Mouse (Mus musculus) C2C12 (cell line): ENCODE data around the gene Znrd1. TPM values are rescaled to one million over a fixed set of nuclear protein-coding genes. Genes with fewer than 3 reads are reported as not detected.

Experiments
- H3K27me3 ChIP-seq: one replicate; pipeline ENCODE4 v1.6.1; 2011; ENCODE audit not compliant: control insufficient read depth, insufficient read depth, insufficient read length
- H3K36me3 ChIP-seq: one replicate; pipeline ENCODE4 v1.6.1; 2011; ENCODE audit not compliant: control insufficient read depth, insufficient read depth
- H3K4me3 ChIP-seq: one replicate; pipeline ENCODE4 v1.5.1; 2011; ENCODE audit warnings: mild to moderate bottlenecking, control low read depth; ENCODE audit not compliant: poor library complexity, insufficient read depth, severe bottlenecking
- H3K79me2 ChIP-seq: one replicate; pipeline ENCODE4 v1.6.1; 2011; ENCODE audit not compliant: control insufficient read depth, insufficient read depth
- H3K79me3 ChIP-seq: one replicate; pipeline ENCODE4 v1.6.1; 2011; ENCODE audit warnings: low read depth, control low read depth
- H3ac ChIP-seq: one replicate; pipeline ENCODE3; 2011; ENCODE audit warnings: low read depth; ENCODE audit not compliant: control insufficient read depth, insufficient read length
- CEBPB ChIP-seq: IDR thresholded peaks from one replicate; pipeline ENCODE4 v1.6.1; 2011; ENCODE audit warnings: low read depth, mild to moderate bottlenecking, control low read depth, moderate library complexity
- CTCF ChIP-seq: IDR thresholded peaks from one replicate; pipeline ENCODE4 v1.5.1; 2011; ENCODE audit not compliant: control insufficient read depth, insufficient read depth, insufficient read length
- FOSL1 ChIP-seq: IDR thresholded peaks from one replicate; pipeline ENCODE4 v1.8.0; 2011; ENCODE audit warnings: mild to moderate bottlenecking, low read length; ENCODE audit not compliant: poor library complexity, insufficient read depth, severe bottlenecking
- MAX ChIP-seq: IDR thresholded peaks from one replicate; pipeline ENCODE4 v1.6.1; 2011; ENCODE audit warnings: mild to moderate bottlenecking, control low read depth
- MYOD1 ChIP-seq: IDR thresholded peaks from one replicate; pipeline ENCODE4 v1.6.1; 2011; ENCODE audit warnings: low read depth; ENCODE audit not compliant: control insufficient read depth, insufficient read length
- MYOG ChIP-seq: IDR thresholded peaks from one replicate; pipeline ENCODE4 v1.6.1; 2011; ENCODE audit not compliant: control insufficient read depth, insufficient read length; ENCODE audit errors: extremely low read depth
- USF1 ChIP-seq: IDR thresholded peaks from one replicate; pipeline ENCODE4 v1.6.1; 2011; ENCODE audit warnings: low read depth, mild to moderate bottlenecking, control low read depth, moderate library complexity
- polyA plus RNA-seq: library from polyadenylated mRNA; unstranded; fragments of >200 nt; fragmentation: generic; extraction: Trizol; gene quantifications from one replicate; pipeline ENCODE4 v1.2.1, GENCODE M21; 2012; ENCODE audit warnings: missing spikeins

The Znrd1 gene
- polyA plus RNA-seq, 1 experiment = 93.2 TPM

DNA sequence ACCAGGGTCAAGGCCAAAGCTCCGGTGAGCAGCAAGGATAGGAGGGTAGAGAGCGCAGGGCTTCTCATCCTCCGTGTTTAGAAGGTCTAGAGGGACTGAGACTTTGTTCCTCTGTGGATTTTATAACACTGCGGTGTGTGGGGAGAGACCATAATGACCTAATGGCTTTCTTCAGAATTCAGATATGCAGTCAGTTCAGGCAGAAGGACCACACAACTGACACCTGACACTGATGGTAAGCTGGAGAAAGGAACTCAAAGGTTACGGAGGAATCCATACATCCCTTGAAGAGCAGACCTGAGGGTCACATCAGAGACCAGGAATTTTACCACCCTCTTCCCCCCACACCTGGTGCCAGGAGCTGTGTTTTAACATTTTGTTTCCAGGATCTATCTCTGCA is 31.1 kb upstream of the Znrd1 start, which contains the start of gene H2-M5:
Gene H2-M5, minus strand, starts transcription at position 101 of the 400 bp plus-strand sequence.
- Histone ChIP-seq H3K27me3 (peaks cover 20% of the 10 kb centered on the region), H3K4me3 (no peak within 1 kb of the TSS), H3K79me2 (no peaks in the 10 kb centered on the region), H3K36me3 (no peaks in the 10 kb centered on the region), H3K79me3 (no peaks in the 10 kb centered on the region), H3ac (no peak within 1 kb of the TSS)
- TF ChIP-seq MAX = no peak
- TF ChIP-seq CEBPB = no peak
- no peak for TF ChIP-seq MYOD1
- no peak for TF ChIP-seq FOSL1
- no peak for TF ChIP-seq USF1
- TF ChIP-seq CTCF = no peak
- TF ChIP-seq MYOG = no peak

DNA sequence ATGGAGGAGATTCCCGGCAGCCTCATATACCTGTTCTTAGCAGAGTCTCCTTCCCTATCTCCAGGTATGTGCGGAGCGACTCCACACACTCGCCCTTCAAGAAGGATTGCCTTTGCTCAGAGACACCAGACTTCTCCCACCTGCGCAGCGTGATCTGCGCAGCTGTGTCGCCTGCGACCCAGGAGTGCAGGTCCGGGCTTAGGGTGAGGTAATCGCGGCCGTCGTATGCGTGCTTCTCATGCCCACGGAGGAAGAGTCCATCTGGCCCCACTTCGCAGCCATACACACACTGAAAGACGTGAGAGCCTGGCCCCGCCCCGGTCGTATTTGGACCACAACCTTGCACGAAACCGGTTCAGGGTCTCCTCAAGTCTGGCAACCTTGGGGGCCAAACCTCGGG is 30.1 kb upstream of the Znrd1 start:
- H3K79me3 ChIP-seq = no peaks in the 10 kb centered on the region
- no peaks in the 10 kb centered on the region for H3K79me2 ChIP-seq
- peaks cover 20% of the 10 kb centered on the region for H3K27me3 ChIP-seq
- TF ChIP-seq USF1 = no peak
- no peak for TF ChIP-seq CTCF
- no peak for TF ChIP-seq MYOD1
- H3K4me3 ChIP-seq = no peak overlapping the region
- no peak overlapping the region for H3ac ChIP-seq
- H3K36me3 ChIP-seq = no peaks in the 10 kb centered on the region

- TF ChIP-seq MYOD1 = no peak
- TF ChIP-seq USF1 = no peak
- TF ChIP-seq FOSL1 = no peak
- no peak for TF ChIP-seq CTCF
- TF ChIP-seq MYOG = no peak
- no peak for TF ChIP-seq MAX
- TF ChIP-seq CEBPB = no peak
- H3K4me3 ChIP-seq = no peak overlapping the region
- no peak overlapping the region for H3ac ChIP-seq
- H3K79me2 ChIP-seq = no peaks in the 10 kb centered on the region
- peaks cover 7% of the 10 kb centered on the region for H3K27me3 ChIP-seq
- no peaks in the 10 kb centered on the region for H3K79me3 ChIP-seq
- no peaks in the 10 kb centered on the region for H3K36me3 ChIP-seq
Measured at GRCm38 (mm10) chr17:36982253-36983155, 24.1 kb upstream of the Znrd1 start.

DNA sequence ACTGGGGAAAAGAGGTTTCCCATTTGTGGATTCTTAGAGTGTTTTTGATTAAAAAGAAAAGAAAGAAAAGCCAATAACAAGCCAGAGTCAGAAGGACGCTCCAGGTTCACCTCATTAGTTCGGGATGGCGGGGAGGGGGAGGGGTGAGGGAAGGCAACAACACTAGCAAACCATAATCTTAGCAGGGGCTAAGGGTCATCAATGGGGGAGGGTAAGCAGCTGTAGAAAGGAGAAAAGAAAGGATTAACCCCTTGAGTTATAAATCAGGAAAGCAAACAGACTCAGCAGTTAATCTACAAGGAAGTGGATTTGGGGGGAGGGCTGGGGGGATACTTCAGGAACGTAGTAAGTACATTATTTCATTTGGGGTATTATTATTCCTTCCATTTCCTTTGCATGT is 23.5 kb upstream of the Znrd1 start:
- no peak for TF ChIP-seq CTCF
- no peak for TF ChIP-seq FOSL1
- TF ChIP-seq MAX = no peak
- no peak for TF ChIP-seq MYOG
- no peak for TF ChIP-seq CEBPB
- no peak for TF ChIP-seq USF1
- no peak for TF ChIP-seq MYOD1
- Histone ChIP-seq H3K79me2 (no peaks in the 10 kb centered on the region), H3K27me3 (peaks cover 7% of the 10 kb centered on the region), H3K4me3 (no peak overlapping the region), H3K36me3 (no peaks in the 10 kb centered on the region), H3K79me3 (no peaks in the 10 kb centered on the region), H3ac (no peak overlapping the region)

DNA sequence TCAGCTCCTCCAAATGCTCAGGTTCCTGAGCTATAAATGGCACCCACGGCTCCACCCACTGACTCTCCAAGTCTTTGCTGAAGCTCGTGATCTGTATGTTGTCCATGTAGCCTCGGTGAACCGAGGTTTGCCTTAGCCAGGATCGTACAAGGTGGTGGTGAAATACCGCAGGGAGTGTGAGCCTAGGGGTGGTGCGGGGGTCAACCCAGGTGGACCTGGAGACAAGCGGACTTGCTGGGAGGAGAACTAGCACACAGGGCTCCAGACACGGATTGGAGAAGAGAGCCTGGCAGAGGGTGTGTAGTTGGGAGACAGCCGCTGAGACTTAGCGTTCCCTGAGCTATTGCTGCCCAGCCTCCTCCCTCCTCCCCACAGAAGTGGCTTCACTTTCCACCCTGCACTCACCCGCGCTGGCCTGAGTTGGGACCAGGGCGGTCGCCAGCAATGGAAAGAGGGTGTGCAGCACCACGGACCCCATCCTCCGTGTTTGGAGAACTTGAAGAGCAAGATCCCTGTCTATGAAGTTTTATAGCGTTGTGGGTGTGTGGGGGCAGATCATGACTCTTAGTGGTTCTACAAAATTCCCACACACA is 23.0 kb upstream of the Znrd1 start, which contains the start of gene 2410137M14Rik:
Gene 2410137M14Rik, minus strand, starts transcription at position 17 of the 593 bp plus-strand sequence.
- TF ChIP-seq USF1 (no peak), MYOG (no peak), FOSL1 (no peak), MYOD1 (no peak), CTCF (no peak), CEBPB (no peak), MAX (no peak)
- no peak within 1 kb of the TSS for H3K4me3 ChIP-seq
- no peaks in the 10 kb centered on the region for H3K79me3 ChIP-seq

More for the DNA sequence above, 23.0 kb upstream of the Znrd1 start, which contains the start of gene 2410137M14Rik:
- Histone ChIP-seq H3ac (no peak within 1 kb of the TSS), H3K36me3 (no peaks in the 10 kb centered on the region), H3K27me3 (peaks cover 4% of the 10 kb centered on the region), H3K79me2 (no peaks in the 10 kb centered on the region)
